Mouse (Mus musculus): ENCODE measurements around the gene Ubl3.

The Ubl3 gene

DNA sequence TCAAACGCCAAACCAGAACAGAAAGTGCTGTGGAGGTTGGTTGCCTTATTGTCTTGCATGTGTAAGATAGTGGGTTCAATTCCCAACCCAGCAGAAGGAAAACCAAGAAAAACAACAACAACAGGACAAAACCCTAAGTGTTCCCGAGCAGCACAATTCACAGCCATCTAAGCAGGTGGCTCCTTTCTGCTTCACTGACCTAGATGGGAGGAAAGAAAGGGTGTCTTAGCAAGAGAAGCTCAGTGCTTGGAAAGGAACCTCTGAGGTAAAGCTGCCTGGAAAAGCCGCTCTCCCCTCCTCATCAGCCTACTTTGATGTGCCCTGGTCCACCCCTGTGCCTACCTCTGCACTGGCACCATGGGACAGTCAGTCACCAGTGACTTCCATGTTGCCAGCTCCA is 70.8 kb downstream of the Ubl3 start:
- no peak for DNase-seq (ENCODE audit: low read depth, low spot score)

- DNase-seq (ENCODE audit: low read depth, low spot score): no peak
These were observed 78.2 kb downstream of the Ubl3 start for GRCm38 (mm10) chr5:148474346-148474745.

DNA sequence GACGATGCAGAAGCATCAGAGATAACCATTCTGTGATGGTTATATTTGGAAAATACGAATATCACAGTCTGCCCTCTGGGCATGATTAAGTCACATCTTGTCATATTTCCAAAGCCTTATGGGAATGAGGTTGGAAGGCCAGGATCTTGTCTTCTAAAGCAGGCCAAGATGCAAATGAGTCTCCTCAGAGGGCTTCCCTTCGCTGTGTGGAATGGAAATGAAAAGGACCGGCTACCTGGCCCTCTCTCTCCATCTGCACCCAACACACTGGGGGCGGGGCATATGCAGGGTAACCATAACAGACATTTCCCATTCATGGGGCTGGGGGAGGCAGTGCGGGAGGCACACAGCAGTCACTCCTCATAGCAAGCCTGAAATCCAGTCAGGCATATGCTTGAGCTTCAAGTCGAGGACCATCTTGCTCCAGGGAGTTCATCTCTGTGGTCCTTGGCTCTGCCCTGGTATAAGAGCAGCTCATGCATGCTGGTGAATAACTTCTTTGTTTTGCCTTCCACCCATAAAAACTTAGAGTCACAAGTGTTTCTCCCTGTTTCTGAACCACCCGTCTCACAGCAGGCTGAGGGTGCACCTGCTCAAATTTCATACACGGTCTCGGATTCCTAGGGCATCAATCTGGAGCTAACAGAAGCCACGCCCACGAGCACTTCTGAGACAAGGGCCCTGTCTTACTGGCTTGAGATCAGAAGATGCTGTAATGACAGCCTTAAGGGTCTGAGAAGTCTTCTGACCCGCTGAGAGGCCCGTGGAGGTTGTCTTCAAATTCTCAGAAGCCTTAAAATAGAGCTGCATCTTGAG is 83.8 kb downstream of the Ubl3 start:
- DNase-seq (ENCODE audit: low read depth, low spot score): peak; percentile 17

DNA sequence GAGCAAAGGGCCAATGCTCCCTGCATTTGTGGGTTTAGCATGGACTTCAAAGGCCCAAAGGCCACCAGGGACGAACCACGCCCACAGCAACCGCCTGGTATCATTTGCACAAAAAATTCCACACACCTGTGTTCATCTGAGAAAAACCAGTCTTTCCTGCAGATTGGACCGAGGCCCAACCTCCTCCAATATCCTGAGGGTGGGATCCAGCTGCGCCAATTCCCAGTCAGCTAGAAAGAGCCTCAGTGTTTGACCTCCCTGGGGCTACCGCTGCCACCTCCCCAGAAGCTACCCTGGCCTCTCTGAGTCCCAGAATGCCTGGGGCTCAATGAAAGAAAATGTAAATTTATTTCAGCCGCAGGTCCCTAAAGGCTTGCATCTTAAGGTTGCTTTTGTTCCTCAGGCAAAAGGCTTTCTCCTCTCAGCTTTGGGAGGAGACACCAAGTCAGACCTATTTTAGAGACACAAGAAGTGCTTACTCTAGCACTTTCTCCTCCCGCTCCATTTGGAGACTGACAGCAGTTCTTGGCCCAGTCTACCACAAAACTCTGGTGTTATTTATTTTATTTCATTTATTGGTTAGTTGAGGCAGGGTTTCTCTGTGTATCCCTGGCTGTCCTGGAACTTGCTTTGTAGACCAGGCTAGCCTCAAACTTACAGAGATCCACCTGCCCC is 85.5 kb downstream of the Ubl3 start:
- no peak for DNase-seq (ENCODE audit: low read depth, low spot score)

GRCm38 (mm10) chr5:148466116-148466515 is 86.5 kb downstream of the Ubl3 start:
- DNase-seq (ENCODE audit: low read depth, low spot score): no peak

GRCm38 (mm10) chr5:148465091-148465490 is 87.5 kb downstream of the Ubl3 start:
- no peak for DNase-seq (ENCODE audit: low read depth, low spot score)

GRCm38 (mm10) chr5:148464489-148464888 is 88.1 kb downstream of the Ubl3 start:
- DNase-seq (ENCODE audit: low read depth, low spot score): no peak

- DNase-seq (ENCODE audit: low read depth, low spot score): no peak
These were observed 88.8 kb downstream of the Ubl3 start for GRCm38 (mm10) chr5:148463783-148464294.
